Mouse (Mus musculus) heart, postnatal 0 days (tissue): ENCODE data around the gene Hist1h3e. TPM values are rescaled to one million over a fixed set of nuclear protein-coding genes. Genes with fewer than 3 reads are reported as not detected.
"Not testable (repeated sequence)": the region's sequence is repeated elsewhere in the genome, so short reads cannot be mapped to it uniquely, and the experiment has no call there.

Experiments used
- ATAC-seq: fragments of 200-750 bp; cut with Nextera tagmentation; 2 replicates; pipeline ENCODE4 v1.8.0; 2017; ENCODE audit warnings: low read depth, moderate number of reproducible peaks, moderate library complexity; ENCODE audit not compliant: insufficient read depth
- DNase-seq: peaks from one replicate; pipeline ENCODE4 v3.0.0-alpha.2; 2016; ENCODE audit warnings: low spot score
- H3K27ac ChIP-seq: fragments of 300-500 bp; sonication (generic); 2 replicates; pipeline ENCODE4 v1.5.1; 2014; ENCODE audit warnings: low read depth, mild to moderate bottlenecking
- H3K27me3 ChIP-seq: fragments of 300-500 bp; sonication (generic); 2 replicates; pipeline ENCODE4 v1.6.1; 2014; ENCODE audit warnings: low read length, mixed read lengths; ENCODE audit not compliant: control insufficient read depth, insufficient read depth
- H3K36me3 ChIP-seq: fragments of 300-500 bp; sonication (generic); replicated peaks from 2 replicates; pipeline ENCODE4 v1.6.1; 2014; ENCODE audit warnings: low read length, mixed read lengths; ENCODE audit not compliant: control insufficient read depth, insufficient read depth
- H3K4me1 ChIP-seq: fragments of 300-500 bp; sonication (generic); 2 replicates; pipeline ENCODE4 v1.6.1; 2014; ENCODE audit warnings: antibody characterized with exemption; ENCODE audit not compliant: control insufficient read depth, insufficient read depth
- H3K4me2 ChIP-seq: fragments of 300-500 bp; sonication (generic); 2 replicates; pipeline ENCODE4 v1.6.1; 2014; ENCODE audit warnings: low read depth, mild to moderate bottlenecking, low read length, moderate library complexity
- H3K4me3 ChIP-seq: fragments of 300-500 bp; sonication (generic); 2 replicates; pipeline ENCODE4 v1.5.1; 2014; ENCODE audit warnings: low read depth, low read length
- H3K9ac ChIP-seq: fragments of 300-500 bp; sonication (generic); replicated peaks from 2 replicates; pipeline ENCODE4 v1.6.1; 2014; ENCODE audit warnings: low read depth, low read length, mixed read lengths
- H3K9me3 ChIP-seq: fragments of 300-500 bp; sonication (generic); replicated peaks from 2 replicates; pipeline ENCODE4 v1.6.1; 2016; ENCODE audit warnings: low read length; ENCODE audit not compliant: control insufficient read depth
- CTCF ChIP-seq: IDR thresholded peaks from 2 replicates; pipeline ENCODE4 v1.5.1; 2016; ENCODE audit warnings: antibody characterized with exemption, control low read depth, low read depth
- EP300 ChIP-seq: IDR thresholded peaks from 2 replicates; pipeline ENCODE4 v1.6.1; 2016; ENCODE audit warnings: antibody characterized with exemption, low read depth
- WGBS: fragments of 180-500 bp; shearing (Covaris S2); extraction: QIAGEN DNeasy Blood & Tissue Kit; methylation state at CpG from one replicate; pipeline ENCODE4 v1.1.7; 2014; 5-methylcytosine and 5-hydroxymethylcytosine counted together
- polyA plus RNA-seq: library from polyadenylated mRNA; unstranded; fragments of >200 nt; fragmentation: Nextera tagmentation; extraction: Ambion mirVana; gene quantifications from 2 replicates; pipeline ENCODE4 v1.2.1, GENCODE M21; 2015
- total RNA-seq: library from RNA; depleted of rRNA; stranded (reverse); fragments of >200 nt; gene quantifications from 2 replicates; pipeline ENCODE4 v1.2.3, GENCODE M21; 2014; ENCODE audit warnings: low replicate concordance

The Hist1h3e gene
- total and polyA plus RNA-seq, 2 experiments from 2014 or later = 0.97 to 625 TPM

DNA sequence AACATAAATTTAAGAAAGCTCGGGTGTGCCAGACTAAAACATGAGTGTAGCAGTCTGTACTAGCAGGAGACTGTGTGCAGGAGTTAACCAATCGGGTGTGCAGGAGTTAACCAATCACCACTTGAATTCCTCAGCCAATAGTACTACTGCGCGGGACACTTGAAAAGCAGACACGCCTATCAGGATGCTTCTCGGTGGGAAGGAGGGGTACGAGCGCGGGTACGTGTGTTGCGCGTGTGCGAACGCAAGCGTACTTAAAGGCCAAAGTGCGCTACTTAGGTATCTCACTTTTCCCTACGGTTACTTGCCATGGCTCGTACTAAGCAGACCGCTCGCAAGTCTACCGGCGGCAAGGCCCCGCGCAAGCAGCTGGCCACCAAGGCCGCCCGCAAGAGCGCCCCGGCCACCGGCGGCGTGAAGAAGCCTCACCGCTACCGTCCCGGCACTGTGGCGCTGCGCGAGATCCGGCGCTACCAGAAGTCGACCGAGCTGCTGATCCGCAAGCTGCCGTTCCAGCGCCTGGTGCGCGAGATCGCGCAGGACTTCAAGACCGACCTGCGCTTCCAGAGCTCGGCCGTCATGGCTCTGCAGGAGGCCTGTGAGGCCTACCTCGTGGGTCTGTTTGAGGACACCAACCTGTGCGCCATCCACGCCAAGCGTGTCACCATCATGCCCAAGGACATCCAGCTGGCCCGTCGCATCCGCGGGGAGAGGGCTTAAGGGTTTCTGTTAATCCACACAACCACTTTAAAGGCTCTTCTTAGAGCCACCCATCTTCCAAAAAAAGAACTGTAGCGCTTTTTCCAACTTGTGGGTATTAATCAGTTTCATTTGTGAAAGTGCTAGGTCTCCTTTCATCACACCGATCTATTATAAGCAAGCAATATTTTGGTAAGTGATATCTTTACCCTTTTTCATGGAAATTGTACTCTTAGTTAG lies 26.8 kb downstream of the Hist1h3e start, which contains the start of gene Hist1h3g:
TSS of gene Hist1h3g (plus strand) at position 286 of the 939 bp plus-strand sequence.
- H3K36me3 ChIP-seq, H3K9me3 ChIP-seq, H3K27me3 ChIP-seq: not testable (repeated sequence)
- Histone ChIP-seq H3K4me1 (peaks cover 12% of the 10 kb centered on the region), H3K9ac (peak within 1 kb of the TSS; percentile 59), H3K4me2 (peak within 1 kb of the TSS; percentile 79), H3K27ac (peak within 1 kb of the TSS; percentile 100), H3K4me3 (peak within 1 kb of the TSS; percentile 60)
- peak; percentile 95 for DNase-seq
- peak; percentile 43; the same call in 1 of the 2 replicates for TF ChIP-seq EP300
- WGBS = 1% methylated on average over 47 of the region's 62 CpGs
- ATAC-seq = peak; percentile 78

DNA sequence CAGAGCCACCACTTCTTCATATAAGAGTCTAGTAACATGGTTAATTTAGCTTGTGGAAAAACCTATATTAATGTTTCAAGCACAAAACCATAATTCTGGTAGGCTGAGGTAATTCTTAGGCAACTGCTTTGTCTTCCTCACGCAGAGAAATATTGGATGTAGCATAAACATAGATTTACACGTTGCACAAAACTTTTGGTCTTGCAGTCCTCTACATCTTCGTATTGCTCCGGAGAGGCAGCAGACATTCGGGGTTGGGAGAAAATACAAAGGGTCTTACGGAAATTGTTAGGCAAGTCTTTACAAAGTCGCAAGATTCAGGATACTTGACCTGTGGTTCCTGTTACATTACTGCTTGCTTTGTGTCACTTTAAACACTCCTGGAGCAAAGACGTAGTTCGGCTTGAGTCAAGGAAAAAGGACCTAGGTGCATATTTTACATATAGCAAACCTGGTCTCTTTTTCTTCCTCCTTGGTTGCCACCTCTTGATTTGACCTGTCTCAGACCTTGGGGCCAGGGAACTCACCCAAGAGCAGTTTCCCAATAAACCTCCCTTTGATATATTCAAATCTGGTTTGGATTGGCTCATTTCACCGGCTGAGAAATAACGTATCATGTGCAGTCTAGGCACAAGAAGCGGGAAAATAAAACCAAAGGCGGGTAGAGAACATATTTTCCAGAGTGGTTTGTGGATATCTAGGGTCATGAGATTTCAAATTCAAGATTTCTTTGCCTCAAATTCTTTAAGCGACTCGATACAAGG lies 27.6 kb downstream of the Hist1h3e start:
- DNase-seq (no peak), ATAC-seq (no peak)
- Histone ChIP-seq H3K27ac (peak overlapping the region; percentile 100), H3K36me3 (no peaks in the 10 kb centered on the region), H3K27me3 (no peaks in the 10 kb centered on the region), H3K9me3 (no peaks in the 10 kb centered on the region), H3K9ac (peak overlapping the region; percentile 59; the same call in 1 of the 2 replicates), H3K4me1 (peaks cover 12% of the 10 kb centered on the region), H3K4me3 (peak overlapping the region; percentile 60), H3K4me2 (peak overlapping the region; percentile 79)
- TF ChIP-seq CTCF (no peak), EP300 (no peak)
- 1% methylated on average over 15 of the region's 15 CpGs for WGBS

DNA sequence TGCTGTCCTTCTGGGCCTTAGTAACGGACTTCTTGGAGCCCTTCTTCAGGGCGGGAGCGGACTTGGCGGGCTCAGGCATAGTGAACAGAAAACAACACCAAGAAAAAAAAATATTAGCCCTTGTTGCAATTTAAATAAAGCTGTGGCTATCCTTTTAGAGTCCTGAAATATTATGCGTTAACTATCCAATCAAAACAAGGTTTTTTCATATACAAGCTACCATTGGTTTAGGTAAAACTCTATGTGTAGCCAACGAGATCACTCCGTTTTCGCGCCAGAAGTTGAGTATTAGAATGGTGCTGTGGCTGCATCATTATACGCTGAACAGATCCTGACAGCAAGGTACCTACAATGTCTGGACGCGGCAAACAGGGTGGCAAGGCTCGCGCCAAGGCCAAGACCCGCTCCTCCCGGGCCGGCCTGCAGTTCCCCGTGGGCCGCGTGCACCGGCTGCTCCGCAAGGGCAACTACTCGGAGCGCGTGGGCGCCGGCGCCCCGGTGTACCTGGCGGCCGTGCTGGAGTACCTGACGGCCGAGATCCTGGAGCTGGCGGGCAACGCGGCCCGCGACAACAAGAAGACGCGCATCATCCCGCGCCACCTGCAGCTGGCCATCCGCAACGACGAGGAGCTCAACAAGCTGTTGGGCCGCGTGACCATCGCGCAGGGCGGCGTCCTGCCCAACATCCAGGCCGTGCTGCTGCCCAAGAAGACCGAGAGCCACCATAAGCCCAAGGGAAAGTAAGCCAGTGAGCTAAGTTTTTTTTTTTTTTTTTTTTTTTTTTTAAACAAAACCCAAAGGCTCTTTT lies 28.4 kb downstream of the Hist1h3e start, which contains the start of gene Hist1h2af:
TSS of gene Hist1h2af (plus strand) at position 347 of the 808 bp plus-strand sequence.
- DNase-seq = peak; percentile 86
- not testable (repeated sequence) for H3K9me3 ChIP-seq, H3K36me3 ChIP-seq, H3K27me3 ChIP-seq
- Histone ChIP-seq H3K27ac (peak within 1 kb of the TSS; percentile 100), H3K4me2 (peak within 1 kb of the TSS; percentile 79), H3K4me3 (peak within 1 kb of the TSS; percentile 60), H3K9ac (peak within 1 kb of the TSS; percentile 59; the same call in 1 of the 2 replicates), H3K4me1 (peaks cover 17% of the 10 kb centered on the region)
- ATAC-seq = peak; percentile 8; the same call in 1 of the 2 replicates
- under 1% methylated on average over 25 of the region's 53 CpGs for WGBS

DNA sequence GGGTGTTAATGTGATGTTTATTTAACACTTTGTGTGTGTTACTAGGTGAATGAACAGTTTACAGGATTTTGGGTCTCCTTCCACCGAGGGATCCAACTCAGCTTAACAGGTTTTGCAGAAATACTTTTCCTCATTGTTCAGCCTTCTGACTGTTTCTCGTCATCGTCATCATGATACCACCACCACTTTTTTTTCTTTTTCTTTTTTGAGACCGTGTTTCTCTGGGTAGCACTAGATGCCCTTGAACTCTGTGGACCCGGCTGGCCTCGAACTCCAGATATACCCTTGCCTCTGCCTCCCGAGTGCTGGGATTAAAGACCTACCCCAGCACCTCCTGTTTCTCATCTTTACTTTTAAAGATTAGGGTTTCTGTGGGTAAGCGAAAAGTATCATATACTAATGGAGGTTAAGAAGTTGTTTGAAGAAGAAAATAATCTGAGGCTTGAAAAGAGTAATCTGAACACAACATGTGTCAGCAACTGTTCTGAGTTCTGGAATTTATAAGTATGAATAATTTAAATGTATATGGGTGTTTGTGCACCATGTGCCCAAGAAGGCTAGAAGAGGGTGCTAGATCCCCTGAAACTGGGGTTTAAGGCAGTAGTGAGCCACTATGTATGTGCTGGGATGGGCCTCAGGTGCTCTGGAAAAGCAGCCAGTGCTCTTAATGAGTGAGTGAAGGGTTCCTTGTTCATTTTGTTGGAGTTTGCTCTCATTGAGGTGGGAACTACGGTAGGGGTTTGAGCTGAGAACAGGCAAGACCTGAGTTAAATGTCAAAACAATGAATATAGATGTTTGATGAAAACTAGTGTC lies 29.7 kb downstream of the Hist1h3e start:
- Histone ChIP-seq H3K27ac (peak overlapping the region; percentile 100), H3K27me3 (no peaks in the 10 kb centered on the region), H3K4me1 (peaks cover 20% of the 10 kb centered on the region), H3K9ac (peak overlapping the region; percentile 87; the same call in 1 of the 2 replicates), H3K4me2 (peak overlapping the region; percentile 79), H3K4me3 (peak overlapping the region; percentile 63), H3K36me3 (no peaks in the 10 kb centered on the region), H3K9me3 (no peaks in the 10 kb centered on the region)
- TF ChIP-seq CTCF = no peak
- no peak for TF ChIP-seq EP300
- 23% methylated on average over 9 of the region's 9 CpGs for WGBS
- DNase-seq (no peak), ATAC-seq (no peak)
